Mouse (Mus musculus) liver, embryonic 14.5 days (tissue): Measurements from ENCODE around the gene Atxn1l. TPM values are rescaled to one million over a fixed set of nuclear protein-coding genes. Genes with fewer than 3 reads are reported as not detected.

ENCODE experiments used
- ATAC-seq: fragments of 200-750 bp; cut with Nextera tagmentation; 2 replicates; pipeline ENCODE4 v1.8.0; 2017; ENCODE audit warnings: moderate number of reproducible peaks, mild to moderate bottlenecking, moderate library complexity; ENCODE audit not compliant: insufficient read depth
- DNase-seq, 3 experiments: peaks; one replicate each; pipeline ENCODE4 v3.0.0-alpha.2; 2012 to 2013; ENCODE audit warnings: low read depth in 3 of 3, low spot score in 3 of 3
- H3K27ac ChIP-seq: fragments of 300-500 bp; sonication (generic); 2 replicates; pipeline ENCODE4 v1.5.1; 2014; ENCODE audit warnings: moderate library complexity, mild to moderate bottlenecking, control low read depth, inconsistent platforms
- H3K27me3 ChIP-seq: fragments of 300-500 bp; sonication (generic); 2 replicates; pipeline ENCODE4 v1.6.1; 2014; ENCODE audit warnings: mild to moderate bottlenecking, low read length, moderate library complexity; ENCODE audit not compliant: control insufficient read depth, insufficient read depth
- H3K36me3 ChIP-seq: fragments of 300-500 bp; sonication (generic); replicated peaks from 2 replicates; pipeline ENCODE4 v1.6.1; 2014; ENCODE audit warnings: low read depth; ENCODE audit not compliant: control insufficient read depth, insufficient read depth
- H3K4me1 ChIP-seq, 2 experiments: fragments of 200-500 bp in 1 of 2; fragments of 300-500 bp in 1 of 2; sonication (generic) in 1 of 2; replicated peaks; 2 replicates each; pipeline ENCODE4 v1.6.1; 2012 to 2014; ENCODE audit warnings: antibody characterized with exemption in 1 of 2, inconsistent platforms in 1 of 2, low read length in 1 of 2; ENCODE audit not compliant: control insufficient read depth in 2 of 2, insufficient read depth in 2 of 2
- H3K4me2 ChIP-seq: fragments of 300-500 bp; sonication (generic); 2 replicates; pipeline ENCODE4 v1.6.1; 2014; ENCODE audit warnings: low read depth, mild to moderate bottlenecking, control low read depth, moderate library complexity
- H3K4me3 ChIP-seq, 2 experiments: fragments of 200-500 bp in 1 of 2; fragments of 300-500 bp in 1 of 2; sonication (generic) in 1 of 2; 2 replicates each; pipeline ENCODE4 v1.5.1; 2012 to 2014; ENCODE audit warnings: low read depth in 2 of 2, low read length in 2 of 2, mild to moderate bottlenecking in 2 of 2, control low read depth in 1 of 2, inconsistent platforms in 1 of 2, moderate library complexity in 1 of 2; ENCODE audit not compliant: insufficient read depth in 1 of 2
- H3K9ac ChIP-seq: fragments of 300-500 bp; sonication (generic); replicated peaks from 2 replicates; pipeline ENCODE4 v1.6.1; 2014; ENCODE audit warnings: mild to moderate bottlenecking, control low read depth, moderate library complexity
- H3K9me3 ChIP-seq: fragments of 300-500 bp; sonication (generic); 2 replicates; pipeline ENCODE4 v1.6.1; 2016; ENCODE audit warnings: low read length, mixed read lengths; ENCODE audit not compliant: control insufficient read depth
- CTCF ChIP-seq: IDR thresholded peaks from 2 replicates; pipeline ENCODE4 v1.5.1; 2016; ENCODE audit warnings: antibody characterized with exemption, low read depth, control low read depth
- EP300 ChIP-seq: IDR thresholded peaks from 2 replicates; pipeline ENCODE4 v1.6.1; 2016; ENCODE audit warnings: antibody characterized with exemption, low read depth
- WGBS: fragments of 180-500 bp; shearing (Covaris S2); extraction: QIAGEN DNeasy Blood & Tissue Kit; methylation state at CpG from one replicate; pipeline ENCODE4 v1.1.7; 2014; ENCODE audit not compliant: insufficient replicate concordance; 5-methylcytosine and 5-hydroxymethylcytosine counted together
- polyA plus RNA-seq, 2 experiments: library from polyadenylated mRNA; depleted of rRNA in 1 of 2; stranded (reverse) in 1 of 2; unstranded in 1 of 2; fragments of >200 nt; fragmentation: Nextera tagmentation in 1 of 2; extraction: Ambion mirVana in 1 of 2; gene quantifications; 2 replicates each; pipeline versions ENCODE4 v1.2.1 to v1.2.3; 2012 to 2014

Gene Atxn1l
- polyA plus RNA-seq, 2 experiments, result 2.0 to 2.5 TPM

DNA sequence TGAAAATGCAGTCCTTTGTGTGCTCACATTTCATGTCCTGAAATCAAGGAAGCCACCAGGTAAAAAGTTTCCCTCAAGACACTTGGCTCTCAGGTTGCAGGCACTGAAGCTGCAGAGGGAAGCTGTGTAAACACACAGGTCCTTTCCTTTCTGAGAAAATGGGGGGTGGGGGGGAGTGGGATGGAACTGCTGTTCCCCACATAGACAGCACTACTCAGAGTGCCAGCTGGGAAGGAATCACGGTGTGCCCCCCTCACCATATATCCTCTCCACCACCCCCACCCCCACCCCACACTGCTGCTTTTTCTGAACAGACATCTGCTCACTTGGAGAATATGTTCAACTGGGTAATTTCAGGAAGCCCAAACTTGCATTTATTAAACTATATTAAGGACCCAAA is 25.0 kb downstream of the Atxn1l start:
- H3K4me1 ChIP-seq, result no peaks in the 10 kb centered on the region; a peak in 1 of 4 replicates
- no peaks in the 10 kb centered on the region for H3K27me3 ChIP-seq
- H3K4me2 ChIP-seq, result no peak overlapping the region
- DNase-seq (no peak), ATAC-seq (no peak)
- H3K27ac ChIP-seq, result no peak overlapping the region
- H3K9me3 ChIP-seq, result no peaks in the 10 kb centered on the region
- TF ChIP-seq EP300 (no peak), CTCF (no peak)
- H3K36me3 ChIP-seq, result peaks cover 30% of the 10 kb centered on the region
- 70% methylated on average over 1 of the region's 1 CpGs for WGBS
- no peak overlapping the region for H3K4me3 ChIP-seq
- H3K9ac ChIP-seq, result no peak overlapping the region

DNA sequence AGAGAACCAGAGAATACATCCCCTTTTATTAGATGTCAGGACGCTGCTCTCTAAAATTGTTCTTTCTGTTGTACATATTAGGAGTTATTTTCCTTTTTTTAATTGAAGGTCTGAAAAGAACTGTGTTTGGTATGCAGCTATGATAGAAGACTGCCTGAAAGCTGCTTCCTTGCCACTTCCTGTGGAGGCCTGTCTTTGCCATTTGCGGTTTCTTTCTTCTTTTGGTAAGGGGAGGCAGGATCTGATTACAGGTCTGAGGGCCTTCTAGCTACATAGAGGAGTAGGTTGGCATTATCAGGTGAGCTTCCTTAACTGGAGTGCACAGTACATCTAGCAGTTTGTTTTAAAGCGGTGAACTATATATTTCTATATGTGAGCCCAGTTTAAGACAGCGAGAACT is 29.6 kb downstream of the Atxn1l start:
- WGBS, result 66% methylated on average over 4 of the region's 4 CpGs

DNA sequence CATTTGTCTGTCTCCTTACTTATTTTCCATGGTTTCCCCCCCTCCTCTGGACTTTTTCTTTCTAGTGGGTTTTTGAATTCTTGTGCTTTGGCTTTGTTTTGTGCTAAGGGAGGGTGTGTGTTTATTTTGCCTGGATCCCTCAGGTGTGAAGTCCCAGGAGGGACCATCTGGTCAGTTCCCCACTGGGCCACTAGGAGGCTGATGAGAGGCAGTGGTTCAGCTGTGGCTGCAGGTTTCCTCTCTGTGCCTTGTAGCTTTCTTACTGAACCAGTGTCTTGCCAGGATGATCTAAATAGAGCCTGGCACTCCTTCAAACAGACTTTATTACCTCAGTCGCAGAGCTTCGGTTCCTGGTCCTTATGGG is 30.7 kb downstream of the Atxn1l start:
- Histone ChIP-seq H3K27ac (no peak overlapping the region), H3K4me1 (peaks cover 12 to 18% of the 10 kb centered on the region in 2 experiments), H3K4me2 (peak overlapping the region; percentile 92), H3K9ac (no peak overlapping the region; the same call in 1 of the 2 replicates), H3K36me3 (peaks cover 17% of the 10 kb centered on the region), H3K9me3 (no peaks in the 10 kb centered on the region), H3K27me3 (peaks cover 2% of the 10 kb centered on the region), H3K4me3 (peak overlapping the region; percentile 64 to 99; a peak in 3 of 4 replicates)
- WGBS, result 32% methylated on average over 2 of the region's 2 CpGs
- ATAC-seq (0 out of 2 replicates have a peak, but pooled peaks have one; percentile 19), DNase-seq (peak; percentile 61 to 71 (median 62))
- TF ChIP-seq EP300 (no peak), CTCF (peak; percentile 96)

More for the DNA sequence above, 29.6 kb downstream of the Atxn1l start:
- Histone ChIP-seq H3K4me1 (peaks cover 12 to 18% of the 10 kb centered on the region in 2 experiments), H3K36me3 (peaks cover 22% of the 10 kb centered on the region), H3K9me3 (no peaks in the 10 kb centered on the region), H3K4me2 (no peak overlapping the region), H3K27ac (no peak overlapping the region), H3K27me3 (peaks cover 2% of the 10 kb centered on the region), H3K9ac (no peak overlapping the region), H3K4me3 (no peak overlapping the region)
- DNase-seq (no peak), ATAC-seq (no peak)
- no peak for TF ChIP-seq EP300

DNA sequence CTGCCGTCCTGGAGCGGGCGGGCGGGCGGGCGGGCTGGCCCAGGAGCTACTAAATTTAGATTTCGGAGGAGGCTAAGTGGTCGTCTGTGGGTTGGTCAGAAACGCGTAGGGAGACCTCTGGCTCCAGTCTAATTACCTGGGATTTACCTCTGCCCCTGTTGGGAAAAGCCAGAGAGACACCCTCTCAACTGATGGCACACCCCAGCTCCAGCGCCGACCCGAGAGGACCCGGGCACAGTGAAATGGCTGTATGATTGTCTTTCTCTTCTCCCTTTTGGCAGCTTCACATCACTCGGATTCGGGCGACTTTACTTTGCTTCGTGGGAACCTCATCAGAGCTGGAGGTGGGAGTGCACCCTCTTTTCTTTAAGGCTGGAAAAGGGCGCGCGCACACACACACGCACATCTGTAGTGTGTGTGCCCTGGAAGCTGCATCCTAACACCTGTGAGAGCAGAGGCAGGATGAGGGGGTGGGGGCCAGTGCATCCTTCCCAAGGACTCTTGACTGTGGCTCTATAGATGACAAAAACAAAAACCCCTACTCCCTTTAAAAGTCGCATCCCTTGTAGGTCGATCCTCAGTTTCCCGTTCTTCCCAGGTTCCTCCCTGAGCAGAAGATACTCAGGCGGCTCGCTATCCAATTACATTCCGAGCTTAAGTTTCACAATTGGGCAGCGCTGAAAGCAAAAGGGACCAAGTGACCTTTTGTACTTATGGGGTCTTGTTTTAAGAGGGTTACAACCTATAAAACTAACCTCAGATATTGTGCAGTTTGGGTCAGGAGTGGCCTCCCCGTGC is 31.3 kb downstream of the Atxn1l start:
- WGBS, result 3% methylated on average over 30 of the region's 30 CpGs
- Histone ChIP-seq H3K36me3 (peaks cover 16% of the 10 kb centered on the region), H3K27me3 (peaks cover 2% of the 10 kb centered on the region), H3K27ac (peak overlapping the region; percentile 81), H3K4me1 (peaks cover 12 to 18% of the 10 kb centered on the region in 2 experiments), H3K9me3 (no peaks in the 10 kb centered on the region), H3K4me3 (peak overlapping the region; percentile 64 to 99), H3K4me2 (peak overlapping the region; percentile 92), H3K9ac (peak overlapping the region; percentile 99)
- TF ChIP-seq EP300 (no peak), CTCF (peak; percentile 11; the same call in 1 of the 2 replicates)
- DNase-seq (no peak), ATAC-seq (peak; percentile 20)

DNA sequence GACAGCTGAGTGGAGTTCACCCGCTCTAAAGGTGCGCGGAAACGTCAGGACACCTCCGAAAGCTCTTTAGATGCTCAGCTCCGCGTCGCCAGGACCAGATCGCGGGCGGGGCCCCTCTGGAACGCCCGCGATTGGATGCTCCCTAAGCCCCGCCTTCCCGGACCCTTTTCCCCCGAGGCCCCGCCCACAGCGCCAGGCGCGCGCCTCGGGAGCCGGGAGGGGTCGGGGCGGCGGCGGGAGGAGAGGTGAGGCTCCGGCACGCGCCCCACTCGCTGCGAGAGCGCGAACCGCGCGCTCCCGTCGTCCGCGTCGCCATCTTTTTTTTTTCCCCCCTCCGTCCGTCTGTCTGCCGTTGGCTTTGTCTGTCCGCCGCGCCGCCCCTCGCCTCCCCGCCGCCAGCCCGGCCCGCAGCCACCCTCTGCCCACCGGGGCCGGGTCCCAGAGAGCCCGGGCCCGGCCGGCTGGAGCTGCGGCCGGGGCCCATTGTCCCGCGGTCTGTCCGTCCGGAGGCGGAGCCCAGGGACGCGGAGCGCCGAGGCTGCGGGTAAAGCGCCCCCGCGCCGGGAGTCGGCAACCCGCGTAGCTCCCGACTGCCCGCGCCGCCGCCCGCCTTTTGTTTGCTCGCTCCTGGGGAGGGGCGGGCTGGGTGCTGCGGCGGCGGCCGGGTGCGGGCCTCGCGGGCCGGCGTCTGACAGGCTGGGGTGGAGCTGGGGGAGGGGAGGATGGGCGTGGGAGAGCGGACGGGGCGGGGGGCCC is 32.0 kb downstream of the Atxn1l start, which contains the start of gene Zfp821:
Gene Zfp821, plus strand, starts transcription at position 227 of the 756 bp plus-strand sequence.
- under 1% methylated on average over 91 of the region's 100 CpGs for WGBS
- Histone ChIP-seq H3K4me3 (peak within 1 kb of the TSS; percentile 64 to 99), H3K4me2 (peak within 1 kb of the TSS; percentile 92), H3K9ac (peak within 1 kb of the TSS; percentile 99), H3K27me3 (peaks cover 2% of the 10 kb centered on the region), H3K27ac (peak within 1 kb of the TSS; percentile 81), H3K36me3 (peaks cover 10% of the 10 kb centered on the region), H3K9me3 (no peaks in the 10 kb centered on the region), H3K4me1 (peaks cover 12 to 18% of the 10 kb centered on the region in 2 experiments)
- TF ChIP-seq CTCF (no peak), EP300 (no peak)
- peak; percentile 89 to 93 (median 90) for DNase-seq
- ATAC-seq, result peak; percentile 90
